Mouse (Mus musculus): ENCODE measurements around the gene RPS10-NUDT3.

Gene RPS10-NUDT3

DNA sequence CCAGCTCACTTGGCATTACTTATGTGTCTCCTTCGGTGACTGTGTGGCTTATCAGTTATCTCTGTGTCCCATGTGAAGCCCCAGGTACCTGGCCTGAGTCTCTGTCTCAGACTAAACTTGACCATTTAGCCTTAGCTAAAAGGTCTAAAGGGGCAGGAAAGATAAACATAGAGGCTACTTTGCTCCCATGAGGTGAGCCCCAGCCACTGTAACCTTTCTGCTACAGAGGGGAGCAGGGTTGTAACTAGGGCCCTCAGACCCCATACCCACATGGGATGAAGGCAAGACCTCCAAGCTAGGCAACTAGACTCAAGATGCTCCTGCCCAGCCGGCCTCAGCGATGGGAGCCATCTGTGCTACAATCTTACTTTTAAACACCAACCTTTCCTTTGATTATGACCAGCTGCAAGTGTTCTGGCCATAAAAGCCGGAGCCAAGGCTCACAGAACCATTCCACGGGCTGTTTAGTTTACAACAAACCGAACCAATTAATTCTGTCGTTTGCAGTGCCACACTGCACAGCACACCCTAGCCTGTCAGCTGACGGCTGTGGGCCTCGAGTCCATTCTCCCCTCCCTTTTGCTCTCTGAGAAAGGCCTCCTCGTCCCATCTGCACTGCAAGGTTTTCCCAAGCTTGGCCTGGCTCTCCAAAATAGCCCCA is 59.8 kb downstream of the RPS10-NUDT3 start:
- DNase-seq (ENCODE audit: low spot score in 2 of 2), result no peak

DNA sequence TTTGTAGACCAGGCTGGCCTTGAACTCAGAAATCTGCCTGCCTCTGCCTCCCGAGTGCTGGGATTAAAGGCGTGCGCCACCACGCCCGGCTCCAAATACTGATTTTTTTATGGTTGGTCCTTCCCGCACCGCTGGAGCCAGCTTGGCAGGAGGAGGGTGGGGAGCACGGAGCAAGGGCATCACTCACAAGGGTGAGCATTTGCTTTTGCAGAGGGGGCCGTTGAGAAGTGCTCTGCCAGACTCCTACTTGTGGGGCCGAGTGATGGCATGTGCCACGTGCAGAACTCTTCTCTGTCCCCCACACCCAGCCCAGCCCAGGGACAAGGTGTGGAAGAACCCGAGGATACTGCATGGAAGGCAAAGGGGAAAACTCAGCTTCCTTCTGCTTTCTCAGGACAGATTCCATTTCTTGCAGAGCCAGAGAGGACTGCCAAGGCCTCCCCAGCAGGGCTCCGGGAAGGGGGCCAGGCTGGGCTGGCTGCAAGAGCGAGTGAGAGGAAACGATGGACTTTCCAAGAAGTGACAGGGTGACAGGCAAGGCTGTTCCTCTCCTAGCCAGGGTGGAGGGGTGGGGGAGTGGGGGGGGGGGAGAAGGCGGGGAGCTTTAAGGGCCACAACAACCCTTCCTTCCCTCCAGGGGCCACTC is 60.4 kb downstream of the RPS10-NUDT3 start:
- DNase-seq (ENCODE audit: low spot score in 2 of 2), result peak in 1 of 2 experiments; percentile 14

DNA sequence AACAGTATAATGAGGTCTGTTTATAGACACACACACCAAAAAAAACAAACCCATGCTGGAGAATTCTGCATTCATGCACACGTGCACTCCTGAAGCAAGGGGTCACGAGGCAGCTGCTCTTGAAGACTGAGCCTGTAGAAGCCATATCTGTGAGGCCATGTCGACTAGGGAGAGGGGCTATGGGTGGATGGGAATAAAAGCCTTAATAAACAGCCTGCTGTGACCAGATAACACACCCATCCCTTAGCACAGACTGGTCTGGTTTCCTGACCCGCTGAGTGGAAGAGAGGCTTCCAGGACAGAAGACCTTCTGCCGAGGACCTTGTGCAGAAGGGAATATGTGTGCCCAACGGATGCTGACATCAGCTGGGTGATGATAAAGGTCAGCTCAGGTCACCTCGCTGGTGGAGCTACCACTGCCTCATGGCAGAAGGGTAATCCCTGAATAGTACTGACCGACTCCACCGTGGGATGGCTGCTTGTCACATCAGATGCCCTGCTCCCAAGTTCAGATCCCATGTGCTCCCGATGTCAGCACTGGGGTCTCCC is 61.2 kb downstream of the RPS10-NUDT3 start:
- peak in 1 of 2 experiments; percentile 12 for DNase-seq (ENCODE audit: low spot score in 2 of 2)

GRCm38 (mm10) chr17:27571315-27571714 is 63.7 kb downstream of the RPS10-NUDT3 start:
- DNase-seq (ENCODE audit: low spot score in 2 of 2), result no peak

DNA sequence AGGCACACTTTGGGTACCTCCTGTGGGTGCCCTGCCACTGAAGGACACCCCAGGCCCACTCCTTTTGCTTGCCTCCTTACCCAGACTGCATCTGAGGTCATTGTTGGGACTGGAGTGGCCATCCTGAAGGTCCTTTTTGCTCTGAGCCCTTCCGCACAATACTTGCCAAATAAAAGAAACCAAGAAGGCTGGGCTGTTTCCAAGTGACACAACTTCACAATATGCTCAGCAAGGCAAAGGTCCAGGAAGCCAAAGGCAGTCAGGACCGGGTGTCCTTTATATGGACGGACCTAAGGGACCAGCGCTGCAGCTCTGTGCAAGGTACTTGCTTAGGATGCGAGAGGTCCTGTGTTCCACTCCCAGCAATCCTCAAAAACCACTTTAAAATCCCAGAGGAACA is 66.8 kb downstream of the RPS10-NUDT3 start:
- no peak for DNase-seq (ENCODE audit: low spot score in 2 of 2)

DNA sequence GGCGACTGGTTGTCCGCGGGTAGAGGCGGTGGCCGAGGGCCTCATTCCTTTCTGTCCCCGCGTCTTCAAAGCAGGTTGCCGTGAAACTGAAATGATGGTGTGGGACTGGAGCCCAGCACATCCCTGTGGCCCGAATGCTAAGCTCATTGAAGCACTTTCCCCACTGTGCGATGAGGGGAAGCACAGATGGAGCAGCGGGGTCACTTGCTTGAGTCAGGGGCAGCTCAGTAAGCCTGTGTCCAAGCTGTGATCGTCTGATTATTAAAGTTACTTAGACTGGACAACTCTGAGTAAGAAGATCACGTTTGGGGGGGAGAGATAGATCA is 69.1 kb downstream of the RPS10-NUDT3 start:
- DNase-seq (ENCODE audit: low spot score in 2 of 2), result no peak

GRCm38 (mm10) chr17:27565163-27565941 is 69.7 kb downstream of the RPS10-NUDT3 start, which contains the start of gene AI413582:
Gene AI413582 (minus strand): TSS chr17:27565756.
- peak; percentile 95 to 98 for DNase-seq (ENCODE audit: low spot score in 2 of 2)

- peak; percentile 49 to 53 for DNase-seq (ENCODE audit: low spot score in 2 of 2)
Observed at GRCm38 (mm10) chr17:27564391-27565162, 70.4 kb downstream of the RPS10-NUDT3 start.

DNA sequence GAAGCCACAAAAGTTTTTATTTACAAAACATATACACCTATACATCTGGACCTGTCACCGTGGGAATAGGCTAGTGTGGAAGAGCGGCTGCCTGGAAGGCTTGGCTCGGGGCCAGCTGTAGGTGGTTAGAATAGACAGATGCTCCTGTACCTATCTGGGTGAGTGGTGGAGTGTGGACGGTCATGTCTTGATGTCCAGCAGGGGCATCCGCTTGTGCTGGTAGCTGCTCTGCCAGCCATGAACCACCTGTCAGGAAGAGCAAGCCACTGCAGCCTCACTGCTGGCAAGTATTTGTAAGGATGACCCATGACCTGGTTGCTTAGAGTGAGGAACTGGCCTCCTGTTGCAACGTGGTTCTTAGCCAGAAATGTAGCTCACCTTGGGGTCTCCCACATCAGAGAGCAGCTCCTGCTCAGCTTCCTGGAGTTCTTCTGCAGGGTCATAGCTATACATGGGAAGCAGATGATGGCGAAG is 71.2 kb downstream of the RPS10-NUDT3 start:
- DNase-seq (ENCODE audit: low spot score in 2 of 2), result peak in 1 of 2 experiments; percentile 45

GRCm38 (mm10) chr17:27561809-27562526 is 73.1 kb downstream of the RPS10-NUDT3 start:
- no peak for DNase-seq (ENCODE audit: low spot score in 2 of 2)

GRCm38 (mm10) chr17:27560926-27561480 is 74.0 kb downstream of the RPS10-NUDT3 start:
- no peak for DNase-seq (ENCODE audit: low spot score in 2 of 2)

GRCm38 (mm10) chr17:27559596-27559995 is 75.4 kb downstream of the RPS10-NUDT3 start:
- DNase-seq (ENCODE audit: low spot score in 2 of 2), result no peak

GRCm38 (mm10) chr17:27558845-27559244 is 76.2 kb downstream of the RPS10-NUDT3 start:
- no peak for DNase-seq (ENCODE audit: low spot score in 2 of 2)

GRCm38 (mm10) chr17:27557927-27558661 is 76.9 kb downstream of the RPS10-NUDT3 start:
- DNase-seq (ENCODE audit: low spot score in 2 of 2), result no peak

GRCm38 (mm10) chr17:27557181-27557926 is 77.7 kb downstream of the RPS10-NUDT3 start:
- peak; percentile 61 to 78 for DNase-seq (ENCODE audit: low spot score in 2 of 2)

DNA sequence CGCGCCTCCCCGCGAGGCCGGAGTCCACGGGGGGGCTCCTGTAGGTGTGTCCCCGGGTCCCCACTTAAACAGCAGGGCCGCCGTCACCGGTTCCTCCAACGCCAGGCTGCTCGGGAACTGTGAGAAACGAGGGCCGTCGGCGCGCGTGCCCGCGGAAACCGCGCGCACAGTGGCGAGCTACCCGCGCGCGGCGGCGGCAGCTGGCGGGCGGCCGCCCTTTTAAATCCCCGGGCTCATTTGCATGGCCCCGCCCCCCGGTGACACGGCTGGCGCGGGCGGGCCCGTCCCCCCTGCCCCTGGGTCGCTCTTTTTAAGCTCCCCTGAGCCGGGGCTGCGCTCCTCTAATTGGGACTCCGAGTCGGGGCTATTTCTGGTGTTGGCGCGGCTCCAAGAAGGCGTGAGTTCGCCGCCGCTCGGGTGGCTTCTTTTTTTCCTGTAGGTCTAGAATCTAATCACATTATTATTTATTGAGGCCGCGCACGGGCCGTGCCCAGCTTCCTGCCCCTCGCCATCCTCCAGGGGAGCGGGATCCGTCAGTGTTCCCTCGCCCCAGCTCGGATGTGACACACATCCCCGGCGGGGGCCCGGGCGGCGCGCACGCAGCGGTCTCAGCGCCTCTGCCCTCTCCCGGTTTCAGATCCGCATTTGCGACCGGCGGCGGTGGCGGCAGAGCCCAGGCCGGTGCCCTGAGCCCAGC is 78.6 kb downstream of the RPS10-NUDT3 start, which contains the start of gene Hmga1:
Gene Hmga1, plus strand, starts transcription at position 183 of the 697 bp plus-strand sequence.
- DNase-seq (ENCODE audit: low spot score in 2 of 2), result peak; percentile 87 to 95

DNA sequence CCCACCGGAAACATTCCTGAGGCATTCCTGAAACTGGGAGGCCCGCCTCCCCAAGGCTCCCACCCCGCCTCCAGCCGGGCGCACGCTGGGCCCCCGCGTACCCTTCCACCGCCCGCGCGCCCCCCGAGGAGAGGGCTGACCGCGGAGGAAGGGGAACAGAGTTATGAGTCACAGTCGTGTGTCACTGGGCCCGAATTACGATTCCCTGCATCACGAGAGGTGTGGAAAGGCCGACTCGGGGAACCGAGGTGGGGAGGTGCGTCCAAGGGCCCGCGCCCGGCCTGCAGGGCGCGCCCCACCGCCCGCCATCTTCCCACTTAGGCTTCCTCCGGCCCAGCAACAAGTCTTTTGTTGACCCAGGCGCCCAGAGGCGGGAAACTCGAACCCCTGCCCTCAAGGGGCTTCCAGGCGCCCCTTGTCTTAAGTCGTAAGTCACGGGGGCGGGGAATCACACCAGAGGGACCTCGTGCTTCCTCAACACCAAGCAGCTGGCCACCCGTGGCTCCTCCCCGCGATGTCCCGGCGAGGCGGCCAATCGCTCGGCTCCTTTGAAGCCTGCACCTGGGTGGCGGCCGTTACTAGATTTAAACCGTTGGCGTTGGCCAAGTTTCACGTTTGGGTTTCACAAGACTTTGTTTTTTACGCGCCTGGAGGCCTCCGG is 79.4 kb downstream of the RPS10-NUDT3 start:
- peak; percentile 77 to 89 for DNase-seq (ENCODE audit: low spot score in 2 of 2)

GRCm38 (mm10) chr17:27555075-27555511 is 79.9 kb downstream of the RPS10-NUDT3 start:
- peak; percentile 61 to 79 for DNase-seq (ENCODE audit: low spot score in 2 of 2)

Measured in spleen, postnatal 10 days (tissue).